Mouse (Mus musculus): Measurements from ENCODE around the gene Smarcb1. TPM values are rescaled to one million over a fixed set of nuclear protein-coding genes. Genes with fewer than 3 reads are reported as not detected.
A peak's percentile ranks its signal among the peaks of the same experiment; 100 is the strongest.

The Smarcb1 gene
- total RNA-seq, 2 experiments from 2014 or later, result 15.7 to 16.9 TPM

DNA sequence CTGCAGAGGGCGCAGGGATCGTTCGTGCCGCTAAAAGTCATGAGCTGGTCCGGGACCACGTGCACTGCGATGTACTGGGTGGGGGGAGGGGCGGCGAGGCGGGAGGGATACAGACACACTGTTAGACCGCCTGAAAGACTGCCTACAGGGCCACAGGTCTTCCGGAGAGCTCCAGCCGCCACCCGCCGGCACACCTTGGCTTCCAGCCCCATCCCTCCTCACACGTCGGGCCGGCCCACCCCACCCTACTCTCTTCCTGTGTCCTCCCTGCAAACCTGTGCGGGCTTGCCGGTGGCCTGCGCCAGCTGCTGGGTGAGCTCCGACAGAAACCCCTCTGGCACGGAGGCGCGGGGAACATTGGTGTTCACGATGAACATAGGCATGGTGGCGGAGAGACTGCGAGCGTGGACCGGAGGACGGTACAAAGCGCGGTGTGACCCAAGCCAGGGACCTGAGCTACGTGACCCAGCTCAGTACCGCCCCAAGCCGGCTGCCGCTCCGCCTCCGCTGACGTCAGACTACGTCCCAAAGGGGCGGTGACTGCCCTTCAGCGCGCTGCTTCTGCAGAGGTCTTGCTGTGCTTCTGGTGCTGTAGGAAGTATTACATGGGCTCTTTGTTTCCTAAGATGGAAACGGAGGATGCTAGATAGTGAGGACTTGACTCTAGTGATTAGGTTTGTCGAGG lies 61.5 kb downstream of the Smarcb1 start, which contains the start of gene Mif:
Mif (minus strand) TSS at position 455 of the 685 bp plus-strand sequence.
- peak; percentile 98 for ATAC-seq (replicated peaks; ENCODE audit: low FRiP score, poor library complexity, severe bottlenecking)

GRCm38 (mm10) chr10:75859107-75859746 lies 62.2 kb downstream of the Smarcb1 start:
- no peak for ATAC-seq (replicated peaks; ENCODE audit: low FRiP score, poor library complexity, severe bottlenecking)

DNA sequence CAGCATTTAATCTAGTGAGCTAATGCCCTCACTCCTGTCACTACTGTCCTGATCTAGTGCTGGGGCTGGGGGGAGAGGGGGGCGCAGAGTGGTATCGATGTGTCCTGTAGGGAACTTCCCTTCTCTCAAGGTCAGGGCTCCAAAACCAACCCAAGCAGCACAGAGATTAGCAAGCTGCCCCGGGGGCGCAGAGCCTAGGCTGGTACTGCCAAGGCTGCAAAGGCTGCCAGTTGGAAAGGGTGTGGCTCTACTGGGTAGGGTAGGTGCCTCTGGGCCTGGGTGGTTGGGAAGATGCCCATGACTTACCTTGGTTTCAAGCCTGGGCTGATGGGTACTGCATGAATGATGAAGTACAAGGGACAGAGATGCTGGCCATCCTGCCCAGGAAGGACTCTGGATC lies 63.8 kb downstream of the Smarcb1 start:
- ATAC-seq (replicated peaks; ENCODE audit: low FRiP score, poor library complexity, severe bottlenecking), result no peak

GRCm38 (mm10) chr10:75856976-75857375 lies 64.4 kb downstream of the Smarcb1 start:
- no peak for ATAC-seq (replicated peaks; ENCODE audit: low FRiP score, poor library complexity, severe bottlenecking)

DNA sequence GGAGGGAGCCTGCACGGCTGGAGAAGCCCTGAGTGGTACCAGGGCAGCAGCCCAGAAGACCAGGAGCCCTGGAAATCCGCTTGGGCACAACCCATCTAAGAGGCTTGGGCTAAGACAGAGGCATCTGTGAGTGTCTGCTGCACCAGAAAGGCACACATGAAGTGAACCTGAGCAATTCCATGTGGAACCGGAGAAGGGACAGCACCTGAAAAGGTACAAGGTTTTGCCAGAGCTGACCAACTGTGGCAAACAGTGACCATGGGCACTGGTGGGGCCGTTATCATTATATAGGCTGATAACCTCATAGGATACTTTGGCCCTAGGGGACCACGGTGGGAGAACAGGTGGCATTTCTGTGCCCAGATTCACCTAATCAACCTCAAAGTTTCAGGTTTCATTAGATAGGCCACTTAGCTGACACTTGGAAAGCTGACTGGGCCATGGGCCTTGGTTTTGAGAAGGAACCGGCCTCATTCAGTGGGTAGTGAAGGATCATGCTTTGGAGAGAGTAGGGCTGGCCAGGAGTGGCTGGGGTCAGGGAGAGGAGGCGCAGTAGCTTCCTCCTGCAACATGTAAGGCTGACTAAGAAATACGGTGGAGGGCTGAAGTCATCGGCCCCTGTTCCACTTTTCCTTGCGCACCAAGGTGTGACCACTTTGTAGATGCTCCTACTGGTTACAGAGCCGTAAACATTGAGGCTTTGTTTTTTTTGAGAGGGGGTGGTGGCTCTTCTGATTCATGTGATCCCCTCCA lies 65.1 kb downstream of the Smarcb1 start:
- no peak for ATAC-seq (replicated peaks; ENCODE audit: low FRiP score, poor library complexity, severe bottlenecking)

DNA sequence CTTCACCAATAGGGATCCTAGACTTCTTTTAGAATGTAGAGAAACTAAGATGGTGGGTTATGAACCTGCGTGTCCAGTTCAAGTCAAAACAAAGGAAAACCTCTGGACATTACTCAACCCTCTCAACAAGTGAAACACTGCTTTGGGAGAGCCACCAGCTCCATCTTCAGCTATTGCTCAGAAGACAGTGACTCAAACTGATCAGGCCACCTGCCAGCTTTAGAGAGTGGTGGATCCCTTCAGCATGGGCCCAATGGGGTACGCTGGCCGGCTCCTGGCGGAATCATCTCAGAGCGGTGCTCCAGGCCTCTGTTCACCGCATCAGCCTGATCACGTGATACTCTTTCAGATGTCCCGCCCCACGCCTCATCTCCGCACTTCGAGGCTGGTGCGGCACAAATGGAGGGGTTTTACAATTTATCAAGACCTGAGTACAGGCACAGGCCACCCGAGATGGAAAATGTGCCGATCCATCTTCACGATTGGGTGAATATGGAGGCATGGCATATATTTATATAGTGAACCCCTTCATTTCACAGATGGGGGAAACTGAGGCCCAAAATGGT lies 65.9 kb downstream of the Smarcb1 start:
- no peak for ATAC-seq (replicated peaks; ENCODE audit: low FRiP score, poor library complexity, severe bottlenecking)

- ATAC-seq (replicated peaks; ENCODE audit: low FRiP score, poor library complexity, severe bottlenecking), result no peak
Measured at GRCm38 (mm10) chr10:75854791-75855190, 66.6 kb downstream of the Smarcb1 start.

DNA sequence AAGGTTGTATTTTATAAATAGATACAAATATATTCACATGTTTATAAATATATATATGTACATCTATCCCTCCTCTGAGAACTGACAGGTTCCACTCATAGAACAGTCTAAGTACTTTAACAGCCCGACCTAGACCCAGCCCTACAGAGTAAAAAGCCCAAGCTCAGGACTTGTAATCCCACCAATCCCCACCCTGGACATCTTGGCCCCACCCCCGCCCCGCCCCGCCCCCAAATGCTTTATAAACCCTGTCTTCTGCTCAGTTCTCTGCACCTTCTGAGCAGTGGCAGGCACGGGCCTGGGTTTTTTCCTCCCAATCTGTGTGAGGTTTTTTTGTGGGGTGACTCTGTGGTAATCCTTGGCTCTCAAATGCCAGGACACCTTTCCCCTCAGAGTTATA lies 67.3 kb downstream of the Smarcb1 start:
- no peak for ATAC-seq (replicated peaks; ENCODE audit: low FRiP score, poor library complexity, severe bottlenecking)

- peak; percentile 70 for ATAC-seq (replicated peaks; ENCODE audit: low FRiP score, poor library complexity, severe bottlenecking)
Measured at GRCm38 (mm10) chr10:75853452-75853851, 68.0 kb downstream of the Smarcb1 start.

GRCm38 (mm10) chr10:75852539-75853125 lies 68.8 kb downstream of the Smarcb1 start:
- no peak for ATAC-seq (replicated peaks; ENCODE audit: low FRiP score, poor library complexity, severe bottlenecking)

GRCm38 (mm10) chr10:75851681-75852080 lies 69.7 kb downstream of the Smarcb1 start:
- ATAC-seq (replicated peaks; ENCODE audit: low FRiP score, poor library complexity, severe bottlenecking), result no peak

DNA sequence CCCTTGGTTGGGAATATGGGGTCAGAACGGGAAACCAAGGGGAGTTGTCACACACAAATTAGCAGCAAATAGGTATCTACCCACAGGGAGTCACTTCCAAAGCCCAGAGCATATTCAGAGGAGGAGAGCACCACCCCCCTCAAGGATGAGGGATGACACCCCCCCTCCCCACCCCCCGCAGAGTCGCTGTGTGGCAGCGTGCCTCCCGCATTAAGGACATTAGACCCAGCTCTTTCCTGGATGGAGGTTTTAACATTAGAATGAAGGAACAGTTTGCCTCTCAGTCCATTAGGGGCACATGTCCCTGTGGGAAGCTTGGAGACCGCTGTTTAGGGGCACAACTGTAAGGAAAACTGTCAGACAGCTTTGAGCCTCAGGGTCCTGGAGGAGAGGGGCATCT lies 70.3 kb downstream of the Smarcb1 start:
- ATAC-seq (replicated peaks; ENCODE audit: low FRiP score, poor library complexity, severe bottlenecking), result no peak

- ATAC-seq (replicated peaks; ENCODE audit: low FRiP score, poor library complexity, severe bottlenecking), result no peak
Measured at GRCm38 (mm10) chr10:75848382-75848781, 73.0 kb downstream of the Smarcb1 start.

Other genes starting within 250 kb of the Smarcb1 start
- 133 and 187 TPM in 2 replicates for gene Cabin1, start 157.3 kb downstream of the Smarcb1 start, total RNA-seq (2015; ENCODE audit: low replicate concordance)
- gene Cabin1, start 157.3 kb downstream of the Smarcb1 start, total RNA-seq (2017; ENCODE audit: low replicate concordance), result 246 and 264 TPM in 2 replicates
- 5.4 TPM in 1 of 2 replicates, not detected in the other for gene Ddt, start 148.2 kb downstream of the Smarcb1 start, total RNA-seq (2015; ENCODE audit: low replicate concordance)
- 4.6 and 5.0 TPM in 2 replicates for gene Ddt, start 148.2 kb downstream of the Smarcb1 start, total RNA-seq (2017; ENCODE audit: low replicate concordance)
- gene Gm20441, start 140.7 kb downstream of the Smarcb1 start, total RNA-seq (2015; ENCODE audit: low replicate concordance), result not detected in 2 replicates
- gene Gm20441, start 140.7 kb downstream of the Smarcb1 start, total RNA-seq (2017; ENCODE audit: low replicate concordance), result not detected in 2 replicates
- gene Gstt3, start 140.2 kb downstream of the Smarcb1 start, total RNA-seq (2015; ENCODE audit: low replicate concordance), result 0.42 TPM in 1 of 2 replicates, not detected in the other
- 0.51 TPM in 1 of 2 replicates, not detected in the other for gene Gstt3, start 140.2 kb downstream of the Smarcb1 start, total RNA-seq (2017; ENCODE audit: low replicate concordance)
- gene Gstt1, start 123.0 kb downstream of the Smarcb1 start, total RNA-seq (2015; ENCODE audit: low replicate concordance), result 6.3 and 24.0 TPM in 2 replicates
- gene Gstt1, start 123.0 kb downstream of the Smarcb1 start, total RNA-seq (2017; ENCODE audit: low replicate concordance), result 4.1 and 6.8 TPM in 2 replicates
- gene Gstt4, start 99.1 kb downstream of the Smarcb1 start, total RNA-seq (2015; ENCODE audit: low replicate concordance), result not detected in 2 replicates
- 0.84 TPM in 1 of 2 replicates, not detected in the other for gene Gstt4, start 99.1 kb downstream of the Smarcb1 start, total RNA-seq (2017; ENCODE audit: low replicate concordance)
- gene Gstt2, start 84.2 kb downstream of the Smarcb1 start, total RNA-seq (2015; ENCODE audit: low replicate concordance), result 7.9 and 8.8 TPM in 2 replicates
- 2.4 and 11.0 TPM in 2 replicates for gene Gstt2, start 84.2 kb downstream of the Smarcb1 start, total RNA-seq (2017; ENCODE audit: low replicate concordance)
- gene Mif, start 61.4 kb downstream of the Smarcb1 start, total RNA-seq (2015; ENCODE audit: low replicate concordance), result 47.2 and 79.7 TPM in 2 replicates
- gene Mif, start 61.4 kb downstream of the Smarcb1 start, total RNA-seq (2017; ENCODE audit: low replicate concordance), result 48.1 and 65.8 TPM in 2 replicates
- gene Derl3, start 28.2 kb downstream of the Smarcb1 start, total RNA-seq (2015; ENCODE audit: low replicate concordance), result 1.7 TPM in 1 of 2 replicates, not detected in the other
- gene Derl3, start 28.2 kb downstream of the Smarcb1 start, total RNA-seq (2017; ENCODE audit: low replicate concordance), result not detected in 2 replicates
- gene Chchd10, start 11.5 kb upstream of the Smarcb1 start, total RNA-seq (2015; ENCODE audit: low replicate concordance), result 33.2 and 46.5 TPM in 2 replicates
- 27.2 and 33.2 TPM in 2 replicates for gene Chchd10, start 11.5 kb upstream of the Smarcb1 start, total RNA-seq (2017; ENCODE audit: low replicate concordance)
- gene Mmp11, start 14.9 kb upstream of the Smarcb1 start, total RNA-seq (2015; ENCODE audit: low replicate concordance), result not detected in 2 replicates
- gene Mmp11, start 14.9 kb upstream of the Smarcb1 start, total RNA-seq (2017; ENCODE audit: low replicate concordance), result 1.1 TPM in 1 of 2 replicates, not detected in the other
- 91.3 and 110 TPM in 2 replicates for gene Gm867, start 19.1 kb upstream of the Smarcb1 start, total RNA-seq (2015; ENCODE audit: low replicate concordance)
- 27.6 and 34.8 TPM in 2 replicates for gene Gm867, start 19.1 kb upstream of the Smarcb1 start, total RNA-seq (2017; ENCODE audit: low replicate concordance)
- gene Vpreb3, start 21.4 kb upstream of the Smarcb1 start, total RNA-seq (2015; ENCODE audit: low replicate concordance), result not detected in 2 replicates
- not detected in 2 replicates for gene Vpreb3, start 21.4 kb upstream of the Smarcb1 start, total RNA-seq (2017; ENCODE audit: low replicate concordance)
- not detected in 2 replicates for gene Gm5134, start 32.9 kb upstream of the Smarcb1 start, total RNA-seq (2015; ENCODE audit: low replicate concordance)
- 1.3 TPM in 1 of 2 replicates, not detected in the other for gene Gm5134, start 32.9 kb upstream of the Smarcb1 start, total RNA-seq (2017; ENCODE audit: low replicate concordance)
- gene Zfp280b, start 111.0 kb upstream of the Smarcb1 start, total RNA-seq (2015; ENCODE audit: low replicate concordance), result 0.63 and 2.7 TPM in 2 replicates
- gene Zfp280b, start 111.0 kb upstream of the Smarcb1 start, total RNA-seq (2017; ENCODE audit: low replicate concordance), result 1.8 and 2.2 TPM in 2 replicates
- gene Slc5a4b, start 189.3 kb upstream of the Smarcb1 start, total RNA-seq (2015; ENCODE audit: low replicate concordance), result not detected in 2 replicates
- gene Slc5a4b, start 189.3 kb upstream of the Smarcb1 start, total RNA-seq (2017; ENCODE audit: low replicate concordance), result 0.51 TPM in 1 of 2 replicates, not detected in the other
- gene Slc5a4a, start 225.8 kb upstream of the Smarcb1 start, total RNA-seq (2015; ENCODE audit: low replicate concordance), result not detected in 2 replicates
- not detected in 2 replicates for gene Slc5a4a, start 225.8 kb upstream of the Smarcb1 start, total RNA-seq (2017; ENCODE audit: low replicate concordance)

Measured in erythroblast, adult 5-6 weeks (primary cell).